Mouse (Mus musculus): ENCODE data around the gene Zfp710. TPM values are rescaled to one million over a fixed set of nuclear protein-coding genes. Genes with fewer than 3 reads are reported as not detected.
"Not testable (repeated sequence)": the region's sequence is repeated elsewhere in the genome, so short reads cannot be mapped to it uniquely, and the experiment has no call there.

Gene Zfp710
- polyA plus RNA-seq (2012; fragmentation: generic; extraction: Trizol): 5.3 TPM
- long read RNA-seq, experiment 1, partial matches to known transcripts: 1 of 8 reads
- long read RNA-seq, experiment 1, other reads (novel, unspliced or antisense): 6 of 8 reads
- long read RNA-seq, experiment 2, partial matches to known transcripts: 1 of 3 reads
- long read RNA-seq, experiment 2, other reads (novel, unspliced or antisense): 2 of 3 reads

GRCm38 (mm10) chr7:80024521-80025390, at the start of gene Zfp710:
Gene Zfp710 (plus strand): TSS chr7:80024814.
- peaks cover 28% of the 10 kb centered on the region for H3K79me2 ChIP-seq (ENCODE audit: control insufficient read depth, insufficient read depth)

GRCm38 (mm10) chr7:79975316-79975715, 49.3 kb upstream of the Zfp710 start:
- peaks cover 3% of the 10 kb centered on the region for H3K27me3 ChIP-seq (ENCODE audit: control insufficient read depth, insufficient read depth, insufficient read length)
- no peak overlapping the region for H3ac ChIP-seq (ENCODE audit: control insufficient read depth, insufficient read length, low read depth)
- TF ChIP-seq CEBPB (IDR thresholded peaks at IDR 0.05; ENCODE audit: low read depth) (no peak), MAX (IDR thresholded peaks at IDR 0.05) (no peak), MYOG (IDR thresholded peaks at IDR 0.05; ENCODE audit: control insufficient read depth, extremely low read depth, insufficient read length) (no peak), USF1 (IDR thresholded peaks at IDR 0.05; ENCODE audit: low read depth) (no peak), MYOD1 (IDR thresholded peaks at IDR 0.05; ENCODE audit: control insufficient read depth, insufficient read length, low read depth) (no peak), FOSL1 (IDR thresholded peaks at IDR 0.05; ENCODE audit: insufficient read depth, low read length, poor library complexity, severe bottlenecking) (no peak), CTCF (IDR thresholded peaks at IDR 0.05; ENCODE audit: control insufficient read depth, insufficient read depth, insufficient read length) (no peak)
- H3K4me3 ChIP-seq (ENCODE audit: insufficient read depth, poor library complexity, severe bottlenecking): no peak overlapping the region
- H3K79me3 ChIP-seq (ENCODE audit: low read depth): no peaks in the 10 kb centered on the region
- H3K36me3 ChIP-seq (ENCODE audit: control insufficient read depth, insufficient read depth): no peaks in the 10 kb centered on the region
- H3K79me2 ChIP-seq (ENCODE audit: control insufficient read depth, insufficient read depth): no peaks in the 10 kb centered on the region

More at GRCm38 (mm10) chr7:80024521-80025390, at the start of gene Zfp710:
- no peaks in the 10 kb centered on the region for H3K27me3 ChIP-seq (ENCODE audit: control insufficient read depth, insufficient read depth, insufficient read length)
- peak within 1 kb of the TSS; percentile 56 for H3K4me3 ChIP-seq (ENCODE audit: insufficient read depth, poor library complexity, severe bottlenecking)
- H3K36me3 ChIP-seq (ENCODE audit: control insufficient read depth, insufficient read depth): no peaks in the 10 kb centered on the region
- H3K79me3 ChIP-seq (ENCODE audit: low read depth): peaks cover 7% of the 10 kb centered on the region
- H3ac ChIP-seq (ENCODE audit: control insufficient read depth, insufficient read length, low read depth): peak within 1 kb of the TSS; percentile 72
- TF ChIP-seq USF1 (IDR thresholded peaks at IDR 0.05; ENCODE audit: low read depth) (no peak), CTCF (IDR thresholded peaks at IDR 0.05; ENCODE audit: control insufficient read depth, insufficient read depth, insufficient read length) (peak; percentile 1)

- TF ChIP-seq USF1 (IDR thresholded peaks at IDR 0.05; ENCODE audit: low read depth) (no peak), MAX (IDR thresholded peaks at IDR 0.05) (no peak), CEBPB (IDR thresholded peaks at IDR 0.05; ENCODE audit: low read depth) (no peak), CTCF (IDR thresholded peaks at IDR 0.05; ENCODE audit: control insufficient read depth, insufficient read depth, insufficient read length) (no peak), FOSL1 (IDR thresholded peaks at IDR 0.05; ENCODE audit: insufficient read depth, low read length, poor library complexity, severe bottlenecking) (no peak), MYOD1 (IDR thresholded peaks at IDR 0.05; ENCODE audit: control insufficient read depth, insufficient read length, low read depth) (no peak), MYOG (IDR thresholded peaks at IDR 0.05; ENCODE audit: control insufficient read depth, extremely low read depth, insufficient read length) (no peak)
- no peaks in the 10 kb centered on the region for H3K36me3 ChIP-seq (ENCODE audit: control insufficient read depth, insufficient read depth)
- peaks cover 3% of the 10 kb centered on the region for H3K27me3 ChIP-seq (ENCODE audit: control insufficient read depth, insufficient read depth, insufficient read length)
- no peak overlapping the region for H3ac ChIP-seq (ENCODE audit: control insufficient read depth, insufficient read length, low read depth)
- no peaks in the 10 kb centered on the region for H3K79me2 ChIP-seq (ENCODE audit: control insufficient read depth, insufficient read depth)
- H3K4me3 ChIP-seq (ENCODE audit: insufficient read depth, poor library complexity, severe bottlenecking): no peak overlapping the region
- H3K79me3 ChIP-seq (ENCODE audit: low read depth): no peaks in the 10 kb centered on the region
These were observed 37.9 kb upstream of the Zfp710 start for GRCm38 (mm10) chr7:79986717-79987116.

GRCm38 (mm10) chr7:79987745-79988144, 36.9 kb upstream of the Zfp710 start:
- Histone ChIP-seq H3K79me3 (ENCODE audit: low read depth) (no peaks in the 10 kb centered on the region), H3K36me3 (ENCODE audit: control insufficient read depth, insufficient read depth) (no peaks in the 10 kb centered on the region), H3K4me3 (ENCODE audit: insufficient read depth, poor library complexity, severe bottlenecking) (no peak overlapping the region), H3ac (ENCODE audit: control insufficient read depth, insufficient read length, low read depth) (no peak overlapping the region), H3K79me2 (ENCODE audit: control insufficient read depth, insufficient read depth) (no peaks in the 10 kb centered on the region), H3K27me3 (ENCODE audit: control insufficient read depth, insufficient read depth, insufficient read length) (peaks cover 3% of the 10 kb centered on the region)
- TF ChIP-seq USF1 (IDR thresholded peaks at IDR 0.05; ENCODE audit: low read depth): no peak
- TF ChIP-seq FOSL1 (IDR thresholded peaks at IDR 0.05; ENCODE audit: insufficient read depth, low read length, poor library complexity, severe bottlenecking): no peak
- TF ChIP-seq CEBPB (IDR thresholded peaks at IDR 0.05; ENCODE audit: low read depth): no peak
- TF ChIP-seq CTCF (IDR thresholded peaks at IDR 0.05; ENCODE audit: control insufficient read depth, insufficient read depth, insufficient read length): no peak
- TF ChIP-seq MAX (IDR thresholded peaks at IDR 0.05): no peak
- TF ChIP-seq MYOD1 (IDR thresholded peaks at IDR 0.05; ENCODE audit: control insufficient read depth, insufficient read length, low read depth): no peak
- no peak for TF ChIP-seq MYOG (IDR thresholded peaks at IDR 0.05; ENCODE audit: control insufficient read depth, extremely low read depth, insufficient read length)

- not testable (repeated sequence) for H3ac ChIP-seq (ENCODE audit: control insufficient read depth, insufficient read length, low read depth); H3K27me3 ChIP-seq (ENCODE audit: control insufficient read depth, insufficient read depth, insufficient read length); H3K79me3 ChIP-seq (ENCODE audit: low read depth); H3K79me2 ChIP-seq (ENCODE audit: control insufficient read depth, insufficient read depth); H3K36me3 ChIP-seq (ENCODE audit: control insufficient read depth, insufficient read depth); H3K4me3 ChIP-seq (ENCODE audit: insufficient read depth, poor library complexity, severe bottlenecking)
These were observed 36.1 kb upstream of the Zfp710 start for GRCm38 (mm10) chr7:79988466-79988865.

GRCm38 (mm10) chr7:79994476-79994875, 30.1 kb upstream of the Zfp710 start:
- Histone ChIP-seq H3K79me3 (ENCODE audit: low read depth) (no peaks in the 10 kb centered on the region), H3K4me3 (ENCODE audit: insufficient read depth, poor library complexity, severe bottlenecking) (no peak overlapping the region)

More at GRCm38 (mm10) chr7:79994476-79994875, 30.1 kb upstream of the Zfp710 start:
- no peak overlapping the region for H3ac ChIP-seq (ENCODE audit: control insufficient read depth, insufficient read length, low read depth)
- H3K36me3 ChIP-seq (ENCODE audit: control insufficient read depth, insufficient read depth): no peaks in the 10 kb centered on the region
- no peaks in the 10 kb centered on the region for H3K79me2 ChIP-seq (ENCODE audit: control insufficient read depth, insufficient read depth)
- H3K27me3 ChIP-seq (ENCODE audit: control insufficient read depth, insufficient read depth, insufficient read length): no peaks in the 10 kb centered on the region
- TF ChIP-seq FOSL1 (IDR thresholded peaks at IDR 0.05; ENCODE audit: insufficient read depth, low read length, poor library complexity, severe bottlenecking) (no peak), MAX (IDR thresholded peaks at IDR 0.05) (no peak), CEBPB (IDR thresholded peaks at IDR 0.05; ENCODE audit: low read depth) (no peak), MYOG (IDR thresholded peaks at IDR 0.05; ENCODE audit: control insufficient read depth, extremely low read depth, insufficient read length) (no peak)
